Mouse (Mus musculus): ENCODE results near the gene Scnm1. TPM values are rescaled to one million over a fixed set of nuclear protein-coding genes. Genes with fewer than 3 reads are reported as not detected.

The Scnm1 gene
- polyA plus RNA-seq, 1 experiment, result 101 TPM

- peak; percentile 18 for DNase-seq (ENCODE audit: low read depth)
These were observed 28.0 kb downstream of the Scnm1 start for GRCm38 (mm10) chr3:95105586-95106337.

GRCm38 (mm10) chr3:95105121-95105520 lies 28.7 kb downstream of the Scnm1 start:
- no peak for DNase-seq (ENCODE audit: low read depth)
- TF ChIP-seq POLR2A (IDR thresholded peaks at IDR 0.05; ENCODE audit: borderline replicate concordance, extremely low read depth, insufficient read depth, insufficient read length, poor library complexity, severe bottlenecking) (no peak), CTCF (IDR thresholded peaks at IDR 0.05; ENCODE audit: borderline replicate concordance, extremely low read depth, insufficient read depth, insufficient read length) (no peak)

More at GRCm38 (mm10) chr3:95105586-95106337, 28.0 kb downstream of the Scnm1 start:
- TF ChIP-seq POLR2A (IDR thresholded peaks at IDR 0.05; ENCODE audit: borderline replicate concordance, extremely low read depth, insufficient read depth, insufficient read length, poor library complexity, severe bottlenecking) (no peak), CTCF (IDR thresholded peaks at IDR 0.05; ENCODE audit: borderline replicate concordance, extremely low read depth, insufficient read depth, insufficient read length) (no peak)

- TF ChIP-seq POLR2A (IDR thresholded peaks at IDR 0.05; ENCODE audit: borderline replicate concordance, extremely low read depth, insufficient read depth, insufficient read length, poor library complexity, severe bottlenecking) (no peak), CTCF (IDR thresholded peaks at IDR 0.05; ENCODE audit: borderline replicate concordance, extremely low read depth, insufficient read depth, insufficient read length) (no peak)
- no peak for DNase-seq (ENCODE audit: low read depth)
These were observed 33.0 kb downstream of the Scnm1 start for GRCm38 (mm10) chr3:95100854-95101253.

- no peak for DNase-seq (ENCODE audit: low read depth)
- no peak for TF ChIP-seq CTCF (IDR thresholded peaks at IDR 0.05; ENCODE audit: borderline replicate concordance, extremely low read depth, insufficient read depth, insufficient read length)
- TF ChIP-seq POLR2A (IDR thresholded peaks at IDR 0.05; ENCODE audit: borderline replicate concordance, extremely low read depth, insufficient read depth, insufficient read length, poor library complexity, severe bottlenecking), result no peak
These were observed 45.7 kb downstream of the Scnm1 start for GRCm38 (mm10) chr3:95088071-95088470.

Other genes with a start within 250 kb of the Scnm1 start
- 353 and 477 TPM in 2 replicates for gene Psmb4, start 247.1 kb downstream of the Scnm1 start, polyA plus RNA-seq (2012; rRNA removed)
- 9.7 and 10.6 TPM in 2 replicates for gene Selenbp1, start 201.0 kb downstream of the Scnm1 start, polyA plus RNA-seq (2012; rRNA removed)
- 26.1 and 29.6 TPM in 2 replicates for gene Rfx5, start 179.9 kb downstream of the Scnm1 start, polyA plus RNA-seq (2012; rRNA removed)
- gene Pi4kb, start 159.3 kb downstream of the Scnm1 start, polyA plus RNA-seq (2012; rRNA removed), result 53.9 and 59.5 TPM in 2 replicates
- gene Zfp687, start 118.6 kb downstream of the Scnm1 start, polyA plus RNA-seq (2012; rRNA removed), result 23.6 and 25.1 TPM in 2 replicates
- gene Psmd4, start 91.4 kb downstream of the Scnm1 start, polyA plus RNA-seq (2012; rRNA removed), result 256 and 330 TPM in 2 replicates
- gene Pip5k1a, start 27.1 kb downstream of the Scnm1 start, polyA plus RNA-seq (2012; rRNA removed), result 30.4 and 31.6 TPM in 2 replicates
- 159 and 173 TPM in 2 replicates for gene Vps72, start 23.0 kb downstream of the Scnm1 start, polyA plus RNA-seq (2012; rRNA removed)
- 1.5 and 2.1 TPM in 2 replicates for gene Tmod4, start 9.5 kb downstream of the Scnm1 start, polyA plus RNA-seq (2012; rRNA removed)
- 23.7 and 27.4 TPM in 2 replicates for gene Lysmd1, start 77 bp upstream of the Scnm1 start, polyA plus RNA-seq (2012; rRNA removed)
- 2.3 and 2.4 TPM in 2 replicates for gene Tnfaip8l2, start 8.3 kb upstream of the Scnm1 start, polyA plus RNA-seq (2012; rRNA removed)
- 138 and 164 TPM in 2 replicates for gene Sema6c, start 26.4 kb upstream of the Scnm1 start, polyA plus RNA-seq (2012; rRNA removed)
- gene Gabpb2, start 83.9 kb upstream of the Scnm1 start, polyA plus RNA-seq (2012; rRNA removed), result 14.4 and 14.7 TPM in 2 replicates
- 62.5 and 80.3 TPM in 2 replicates for gene Cdc42se1, start 94.7 kb upstream of the Scnm1 start, polyA plus RNA-seq (2012; rRNA removed)
- gene Mllt11, start 98.2 kb upstream of the Scnm1 start, polyA plus RNA-seq (2012; rRNA removed), result 784 and 825 TPM in 2 replicates
- 0.25 and 0.26 TPM in 2 replicates for gene Gm128, start 107.6 kb upstream of the Scnm1 start, polyA plus RNA-seq (2012; rRNA removed)
- 0.53 and 0.64 TPM in 2 replicates for gene Bnipl, start 117.2 kb upstream of the Scnm1 start, polyA plus RNA-seq (2012; rRNA removed)
- gene Mindy1, start 147.3 kb upstream of the Scnm1 start, polyA plus RNA-seq (2012; rRNA removed), result 48.7 and 53.3 TPM in 2 replicates
- gene Prune1, start 148.1 kb upstream of the Scnm1 start, polyA plus RNA-seq (2012; rRNA removed), result 64.6 and 72.9 TPM in 2 replicates
- 1.4 and 1.6 TPM in 2 replicates for gene Anxa9, start 173.2 kb upstream of the Scnm1 start, polyA plus RNA-seq (2012; rRNA removed)
- gene Cers2, start 180.8 kb upstream of the Scnm1 start, polyA plus RNA-seq (2012; rRNA removed), result 89.6 and 100 TPM in 2 replicates
- gene Setdb1, start 223.2 kb upstream of the Scnm1 start, polyA plus RNA-seq (2012; rRNA removed), result 60.7 and 60.8 TPM in 2 replicates